Mouse (Mus musculus): ENCODE results near the gene Ints12.

DNA sequence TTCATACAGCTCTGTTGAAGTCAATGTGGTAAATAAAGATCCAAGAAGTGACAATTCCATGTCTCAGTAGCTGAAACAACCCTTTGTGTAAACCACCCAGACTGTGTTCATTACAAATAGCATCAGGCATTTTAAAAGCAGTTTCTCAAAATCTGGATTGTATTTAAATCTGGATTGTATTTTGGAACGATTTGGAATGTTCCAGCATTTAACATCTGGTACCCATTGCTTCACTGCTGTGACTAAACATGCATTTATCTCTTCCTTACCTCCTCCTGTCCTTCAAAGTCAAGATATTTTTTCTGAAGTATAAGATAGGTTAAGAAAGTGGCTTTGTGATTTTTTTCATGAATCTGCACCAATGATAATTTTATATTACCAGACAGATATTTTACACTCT, 21.6 kb downstream of the Ints12 start:
- no peak for TF ChIP-seq POLR2A (IDR thresholded peaks at IDR 0.05; ENCODE audit: insufficient read depth, low read depth, low read length)
- no peak for TF ChIP-seq CTCF (IDR thresholded peaks at IDR 0.05; ENCODE audit: insufficient read depth, low read depth, low read length)

Data from olfactory bulb, adult 2 months (tissue).